ENCODE assay signal across 8 mouse cellular contexts in the genomic region with DNA sequence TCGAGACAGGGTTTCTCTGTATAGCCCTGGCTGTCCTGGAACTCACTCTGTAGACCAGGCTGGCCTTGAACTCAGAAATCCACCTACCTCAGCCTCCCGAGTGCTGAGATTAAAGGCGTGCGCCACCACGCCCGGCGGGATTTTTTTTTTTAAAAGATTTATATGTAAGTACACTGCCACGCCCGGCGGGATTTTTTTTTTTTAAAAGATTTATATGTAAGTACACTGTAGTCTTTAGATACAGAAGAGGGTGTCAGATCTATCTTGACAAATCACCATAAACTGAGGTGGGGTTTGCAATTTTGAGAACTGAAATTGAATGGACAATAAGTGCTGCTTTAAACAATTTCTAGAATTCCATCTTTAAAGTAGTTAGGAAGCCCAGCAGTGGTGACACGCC. TPM values are rescaled to one million over a fixed set of nuclear protein-coding genes. Genes with fewer than 3 reads are reported as not detected.
DNase-seq lines count a peak whose midpoint lies in the region; ATAC-seq and TF ChIP-seq lines count a peak whose summit lies in the region.

No protein-coding gene starts in this region.

- TF ChIP-seq EP300 in lung, postnatal 0 days (IDR thresholded peaks at IDR 0.05) = no peak

- no peak overlapping the region for H3K9ac ChIP-seq in lung, postnatal 0 days (replicated peaks; ENCODE audit: low read depth)
- H3K9ac ChIP-seq in liver, embryonic 11.5 days (ENCODE audit: low read depth, low read length) = no peak overlapping the region; the same call in 1 of the 2 replicates

- TF ChIP-seq CTCF in lung, postnatal 0 days (IDR thresholded peaks at IDR 0.05) = no peak

- H3K4me3 ChIP-seq in lung, postnatal 0 days (ENCODE audit: low read depth, low read length) = no peak overlapping the region
- peak overlapping the region; percentile 81 for H3K4me3 ChIP-seq in liver, embryonic 11.5 days (ENCODE audit: low read depth, low read length)

- no peak overlapping the region for H3K27ac ChIP-seq in lung, postnatal 0 days (ENCODE audit: low read length)
- H3K27ac ChIP-seq in liver, embryonic 11.5 days (ENCODE audit: low read depth, low read length) = peak overlapping the region; percentile 81; the same call in 1 of the 2 replicates

- no peaks in the 10 kb centered on the region for H3K27me3 ChIP-seq in lung, postnatal 0 days (replicated peaks; ENCODE audit: insufficient read depth, low read length)
- no peaks in the 10 kb centered on the region for H3K27me3 ChIP-seq in liver, embryonic 11.5 days (replicated peaks; ENCODE audit: control insufficient read depth, insufficient read depth, low read length)

- whole genome bisulfite sequencing in lung, postnatal 0 days = 46% methylated on average over 11 of the region's 11 CpGs
- 30% methylated on average over 11 of the region's 11 CpGs for WGBS in liver, embryonic 11.5 days

- no peak for ATAC-seq in lung, postnatal 0 days
- ATAC-seq in liver, embryonic 11.5 days (replicated peaks; ENCODE audit: low FRiP score) = no peak

- peak overlapping the region; percentile 94; the same call in 1 of the 2 replicates for H3K4me2 ChIP-seq in lung, postnatal 0 days (replicated peaks; ENCODE audit: low read depth, low read length)
- peak overlapping the region; percentile 98 for H3K4me2 ChIP-seq in liver, embryonic 11.5 days

- H3K4me1 ChIP-seq in lung, postnatal 0 days (ENCODE audit: insufficient read depth, low read depth, low read length) = peaks cover 9% of the 10 kb centered on the region
- peaks cover 24% of the 10 kb centered on the region for H3K4me1 ChIP-seq in liver, embryonic 11.5 days (replicated peaks; ENCODE audit: control insufficient read depth, insufficient read depth, low read length)

- peaks cover 10% of the 10 kb centered on the region; the same call in 1 of the 2 replicates for H3K36me3 ChIP-seq in lung, postnatal 0 days (ENCODE audit: insufficient read depth, low read length)
- peaks cover 21% of the 10 kb centered on the region for H3K36me3 ChIP-seq in liver, embryonic 11.5 days (ENCODE audit: control insufficient read depth, insufficient read depth, low read length)

- peak; percentile 22 for DNase-seq in embryo, embryonic 11 days
- DNase-seq in embryo, embryonic 10 days (ENCODE audit: low spot score) = no peak
- no peak for DNase-seq in lung, postnatal 0 days (ENCODE audit: low spot score)
- DNase-seq in lung, adult 18-20 months = no peak
- no peak for DNase-seq in liver, embryonic 11.5 days (ENCODE audit: low spot score)
- peak; percentile 17 for DNase-seq in yolk sac, embryonic 10.5 days (ENCODE audit: low spot score)
- no peak for DNase-seq in layer of hippocampus, adult 11-12 months (ENCODE audit: low spot score)
- no peak for DNase-seq in right cerebral cortex, adult 18-20 months

- H3K9me3 ChIP-seq in lung, postnatal 0 days (ENCODE audit: low read length) = no peaks in the 10 kb centered on the region
- H3K9me3 ChIP-seq in liver, embryonic 11.5 days (ENCODE audit: control insufficient read depth, low read length) = no peaks in the 10 kb centered on the region

RNA-seq across cellular contexts. Expression of a gene that starts 0.9 kb away (rescaled TPM):
- polyA plus RNA-seq in lung, postnatal 0 days (2015; fragmentation: Nextera tagmentation; extraction: Ambion mirVana) = 1.1 TPM in 2 replicates
- polyA plus RNA-seq in liver, embryonic 11.5 days (2014; fragmentation: Nextera tagmentation; extraction: Ambion mirVana) = 1.5 and 2.8 TPM in 2 replicates

RNA-seq across cellular contexts. Expression of a gene that starts 5.1 kb away (rescaled TPM):
- 641 and 670 TPM in 2 replicates for polyA plus RNA-seq in lung, postnatal 0 days (2015; fragmentation: Nextera tagmentation; extraction: Ambion mirVana)
- polyA plus RNA-seq in liver, embryonic 11.5 days (2014; fragmentation: Nextera tagmentation; extraction: Ambion mirVana) = 1,254 and 1,406 TPM in 2 replicates

RNA-seq across cellular contexts. Expression of a gene that starts 5.4 kb away (rescaled TPM):
- 6.0 and 7.6 TPM in 2 replicates for polyA plus RNA-seq in lung, postnatal 0 days (2015; fragmentation: Nextera tagmentation; extraction: Ambion mirVana)
- 4.1 and 4.2 TPM in 2 replicates for polyA plus RNA-seq in liver, embryonic 11.5 days (2014; fragmentation: Nextera tagmentation; extraction: Ambion mirVana)

Comparison
In these comparisons a context has a peak if more than half of its experiments do, and no peak if none do; other contexts are left out.
1. DNase-seq: peak in embryo, embryonic 11 days (single experiment) and yolk sac, embryonic 10.5 days (single experiment); none in embryo, embryonic 10 days (single experiment), lung, postnatal 0 days (single experiment), lung, adult 18-20 months (0 of 2), liver, embryonic 11.5 days (single experiment), layer of hippocampus, adult 11-12 months (single experiment) and right cerebral cortex, adult 18-20 months (single experiment).